Mouse (Mus musculus): ENCODE data around the gene Cd96. TPM values are rescaled to one million over a fixed set of nuclear protein-coding genes. Genes with fewer than 3 reads are reported as not detected.

Cd96 gene
- polyA plus RNA-seq, 1 experiment from 2014 or later, result 0.15 TPM

DNA sequence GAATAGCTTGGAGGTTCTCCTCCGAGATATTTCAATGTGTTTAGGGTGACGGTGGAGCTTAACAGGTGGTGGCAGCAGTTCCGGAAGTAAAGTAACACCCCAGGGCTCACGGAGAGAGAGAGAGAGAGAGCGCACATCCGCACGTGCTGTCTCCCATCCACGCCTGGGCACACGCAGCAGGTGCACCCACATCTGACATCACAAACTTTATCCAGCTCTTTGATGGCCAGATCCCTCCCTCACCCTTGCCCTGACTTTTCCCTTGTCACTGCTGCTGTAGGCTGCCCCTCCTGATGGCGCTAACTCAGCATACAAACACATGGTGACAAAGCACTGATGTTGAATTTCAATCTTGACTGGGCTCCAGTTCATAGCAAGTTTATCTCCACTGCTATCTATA lies 113.8 kb downstream of the Cd96 start:
- no peak for DNase-seq (ENCODE audit: low spot score)
- no peaks in the 10 kb centered on the region for H3K9me3 ChIP-seq
- H3K4me3 ChIP-seq, result no peak overlapping the region
- H3K36me3 ChIP-seq (replicated peaks), result no peaks in the 10 kb centered on the region
- peaks cover 13% of the 10 kb centered on the region for H3K4me1 ChIP-seq
- no peak overlapping the region for H3K27ac ChIP-seq (replicated peaks)
- 80% methylated on average over 10 of the region's 10 CpGs for WGBS
- peaks cover 6% of the 10 kb centered on the region; the same call in 1 of the 2 replicates for H3K27me3 ChIP-seq (replicated peaks; ENCODE audit: low read depth, poor library complexity, severe bottlenecking)

DNA sequence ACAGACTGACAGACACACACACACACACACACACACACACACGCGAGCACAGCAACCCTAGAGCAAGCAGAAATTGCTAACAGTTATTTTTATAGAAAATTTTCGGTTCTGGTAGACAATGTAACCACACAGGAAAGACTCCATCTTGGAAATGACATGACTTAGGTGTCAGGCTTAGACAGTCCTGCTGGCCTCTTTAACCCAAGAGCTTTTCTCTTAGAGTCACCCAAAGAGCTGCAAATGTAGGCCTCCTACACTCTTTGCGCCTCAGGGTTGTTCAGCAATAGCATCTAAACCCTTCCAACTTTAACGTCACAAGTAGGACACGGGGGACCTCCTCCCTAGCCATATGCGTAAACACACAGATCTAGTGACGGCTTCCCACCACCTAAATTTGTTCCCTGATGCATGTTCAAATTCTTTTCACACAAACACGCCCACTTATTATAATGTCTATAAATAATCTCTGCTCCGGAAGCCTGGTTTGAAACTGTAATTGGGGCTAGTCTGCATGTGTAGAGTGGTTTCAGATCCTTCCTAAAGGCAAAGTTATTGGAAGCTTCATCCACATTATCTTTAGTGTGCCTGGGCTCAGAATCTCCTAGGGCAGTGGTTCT lies 118.4 kb downstream of the Cd96 start:
- no peak for DNase-seq (ENCODE audit: low spot score)
- Histone ChIP-seq H3K36me3 (replicated peaks) (no peaks in the 10 kb centered on the region), H3K4me3 (no peak overlapping the region), H3K9me3 (no peaks in the 10 kb centered on the region), H3K27ac (replicated peaks) (no peak overlapping the region), H3K27me3 (replicated peaks; ENCODE audit: low read depth, poor library complexity, severe bottlenecking) (no peaks in the 10 kb centered on the region), H3K4me1 (0 out of 2 replicates have a peak, but pooled peaks cover 6% of the 10 kb centered on the region)
- 90% methylated on average over 10 of the region's 10 CpGs for WGBS

DNA sequence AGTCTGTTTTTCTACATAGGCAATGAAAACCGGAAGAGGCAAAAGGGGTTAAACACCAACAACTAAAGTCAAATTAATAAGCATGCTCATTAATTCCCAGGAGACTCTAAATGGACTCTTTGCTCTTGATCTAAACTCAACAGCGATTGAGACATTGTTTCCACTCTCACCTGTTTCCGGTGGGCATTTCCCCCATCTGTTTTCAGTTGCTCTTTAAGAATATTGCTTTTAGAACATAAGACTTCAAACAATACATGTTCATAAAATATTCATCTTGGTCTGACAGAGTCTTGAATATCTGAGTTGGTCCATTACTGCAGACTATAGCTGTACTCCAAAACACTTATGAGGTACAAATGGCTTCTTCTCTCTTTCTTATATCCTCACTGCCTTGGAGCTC lies 119.1 kb downstream of the Cd96 start:
- Histone ChIP-seq H3K27me3 (replicated peaks; ENCODE audit: low read depth, poor library complexity, severe bottlenecking) (no peaks in the 10 kb centered on the region), H3K9me3 (no peaks in the 10 kb centered on the region), H3K27ac (replicated peaks) (no peak overlapping the region), H3K4me1 (0 out of 2 replicates have a peak, but pooled peaks cover 6% of the 10 kb centered on the region), H3K36me3 (replicated peaks) (no peaks in the 10 kb centered on the region), H3K4me3 (no peak overlapping the region)
- 87% methylated on average over 3 of the region's 3 CpGs for WGBS
- no peak for DNase-seq (ENCODE audit: low spot score)

DNA sequence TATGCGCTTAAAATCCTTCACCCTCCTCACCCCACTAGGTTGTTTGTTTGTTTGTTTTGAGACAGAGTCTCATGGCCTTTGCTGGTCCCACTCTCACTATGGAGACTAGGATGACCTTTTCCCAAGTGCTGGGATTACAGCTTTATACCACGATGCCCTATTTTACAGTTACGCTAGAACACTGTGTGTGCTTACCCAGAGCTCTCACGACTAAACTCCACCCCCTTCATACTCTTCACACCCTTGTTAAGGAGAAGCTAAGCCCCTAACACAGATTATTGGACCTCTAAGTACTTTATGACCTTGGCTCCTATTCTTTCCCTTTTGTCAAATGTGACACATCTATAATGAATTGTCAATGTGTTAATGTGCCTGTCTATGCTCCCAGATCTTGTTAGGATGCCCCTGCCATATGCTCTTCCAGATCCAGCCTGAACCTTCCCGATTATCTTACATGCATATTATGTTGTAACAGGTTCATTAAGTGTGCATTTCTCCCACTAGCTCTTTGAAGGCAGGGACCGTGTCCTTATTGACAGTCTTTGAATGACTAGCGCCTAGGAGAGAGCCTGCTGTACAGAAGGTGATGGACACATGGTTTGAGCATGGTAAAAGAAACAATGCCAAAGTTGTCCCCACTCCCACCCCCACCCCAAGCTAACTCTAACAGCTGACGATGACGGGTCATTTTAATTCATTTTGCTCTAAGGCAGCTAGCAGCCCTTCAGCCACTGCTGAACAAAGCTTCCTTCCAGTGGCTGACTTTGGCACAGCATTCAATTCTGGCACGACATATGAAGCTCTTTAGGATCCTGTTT lies 120.5 kb downstream of the Cd96 start:
- Histone ChIP-seq H3K4me3 (no peak overlapping the region), H3K27me3 (replicated peaks; ENCODE audit: low read depth, poor library complexity, severe bottlenecking) (no peaks in the 10 kb centered on the region), H3K9me3 (no peaks in the 10 kb centered on the region), H3K27ac (replicated peaks) (no peak overlapping the region), H3K36me3 (replicated peaks) (no peaks in the 10 kb centered on the region), H3K4me1 (0 out of 2 replicates have a peak, but pooled peaks cover 6% of the 10 kb centered on the region)
- DNase-seq (ENCODE audit: low spot score), result no peak
- 72% methylated on average over 10 of the region's 10 CpGs for WGBS

DNA sequence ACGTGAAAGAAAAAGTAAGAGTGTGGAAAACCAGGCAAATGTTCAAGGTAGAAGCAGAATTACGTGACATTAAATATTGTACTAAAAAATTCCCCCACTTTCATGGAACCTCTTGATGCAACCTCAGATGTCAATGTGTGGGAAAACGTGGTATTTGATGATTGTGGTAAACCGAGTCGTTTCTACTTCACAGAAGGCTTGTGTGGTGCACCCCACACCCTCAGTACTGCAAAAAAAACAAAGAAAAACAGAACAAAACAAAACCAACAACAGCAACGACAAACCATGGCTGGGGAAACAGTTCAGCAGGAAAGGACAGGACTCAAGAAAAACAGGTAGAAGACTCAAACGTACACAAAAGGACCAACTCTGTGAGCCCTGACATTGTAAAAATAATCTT lies 121.8 kb downstream of the Cd96 start:
- Histone ChIP-seq H3K36me3 (replicated peaks) (no peaks in the 10 kb centered on the region), H3K9me3 (no peaks in the 10 kb centered on the region), H3K4me3 (no peak overlapping the region), H3K27ac (replicated peaks) (no peak overlapping the region), H3K27me3 (replicated peaks; ENCODE audit: low read depth, poor library complexity, severe bottlenecking) (no peaks in the 10 kb centered on the region), H3K4me1 (0 out of 2 replicates have a peak, but pooled peaks cover 6% of the 10 kb centered on the region)
- 79% methylated on average over 7 of the region's 7 CpGs for whole genome bisulfite sequencing
- DNase-seq (ENCODE audit: low spot score), result no peak

DNA sequence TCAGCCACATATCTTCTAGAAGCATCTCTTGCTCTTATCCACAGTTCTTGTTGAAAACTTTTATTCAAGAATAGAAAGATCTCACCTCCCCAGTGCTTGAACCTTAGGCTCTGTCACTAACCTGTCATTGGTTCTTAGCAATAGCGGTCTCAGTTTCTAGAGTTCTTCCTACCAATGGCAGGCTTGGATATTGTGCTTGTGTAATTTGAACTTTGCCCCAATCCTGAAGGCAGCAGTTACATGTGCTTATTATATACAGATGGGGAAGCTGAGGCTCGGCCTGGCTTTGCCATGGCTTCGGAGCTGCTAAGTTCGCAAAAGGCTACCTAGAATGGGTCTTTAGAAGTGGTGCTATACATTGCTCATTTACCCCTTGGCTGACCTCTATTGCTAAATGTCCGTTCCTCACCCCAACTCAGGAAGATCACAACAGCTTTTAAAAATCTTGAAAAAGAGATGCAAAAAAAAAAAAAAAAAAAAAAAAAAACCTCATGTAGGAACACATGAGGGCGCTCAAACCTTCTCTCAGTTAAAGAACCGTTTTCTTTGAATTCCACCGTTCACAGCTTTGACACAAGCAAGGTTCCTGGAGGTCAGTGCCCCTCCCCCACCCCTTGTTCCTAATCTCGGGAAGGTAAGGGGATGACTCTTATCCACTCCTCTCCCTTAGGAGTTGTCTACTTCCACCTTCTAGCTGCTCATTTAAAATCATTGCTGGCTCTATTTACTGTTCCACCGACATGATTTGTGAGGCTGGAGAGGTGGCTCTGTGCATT lies 129.0 kb downstream of the Cd96 start:
- H3K36me3 ChIP-seq (replicated peaks), result no peaks in the 10 kb centered on the region
- peak; percentile 35 for DNase-seq (ENCODE audit: low spot score)
- H3K9me3 ChIP-seq, result no peaks in the 10 kb centered on the region
- H3K4me1 ChIP-seq, result 0 out of 2 replicates have a peak, but pooled peaks cover 3% of the 10 kb centered on the region
- H3K27ac ChIP-seq (replicated peaks), result no peak overlapping the region
- H3K27me3 ChIP-seq (replicated peaks; ENCODE audit: low read depth, poor library complexity, severe bottlenecking), result no peaks in the 10 kb centered on the region
- WGBS, result 48% methylated on average over 10 of the region's 10 CpGs
- H3K4me3 ChIP-seq, result no peak overlapping the region

DNA sequence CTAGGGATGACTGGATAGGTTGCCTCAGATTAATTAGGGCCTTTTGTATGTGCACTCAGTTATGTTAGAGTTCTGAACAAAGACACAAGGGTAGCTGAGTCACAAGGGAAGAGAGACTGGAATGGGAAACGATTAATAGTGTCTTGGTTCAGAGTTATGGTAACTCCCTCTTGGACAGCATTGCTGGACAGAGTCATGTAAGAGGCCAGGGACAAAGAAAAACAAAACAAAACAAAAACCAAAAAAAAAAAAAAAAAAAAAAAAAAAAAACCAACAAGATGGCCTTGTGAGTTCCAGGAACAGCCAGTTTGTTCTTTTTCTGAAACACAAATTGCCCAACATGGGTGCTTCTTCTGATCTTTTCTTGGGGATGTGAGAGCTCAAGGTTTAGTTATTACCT lies 133.8 kb downstream of the Cd96 start:
- no peaks in the 10 kb centered on the region for H3K9me3 ChIP-seq
- no peaks in the 10 kb centered on the region for H3K36me3 ChIP-seq (replicated peaks)
- WGBS, result 80% methylated on average over 1 of the region's 1 CpGs
- H3K27me3 ChIP-seq (replicated peaks; ENCODE audit: low read depth, poor library complexity, severe bottlenecking), result no peaks in the 10 kb centered on the region
- no peak for DNase-seq (ENCODE audit: low spot score)
- no peaks in the 10 kb centered on the region for H3K4me1 ChIP-seq
- H3K4me3 ChIP-seq, result no peak overlapping the region
- no peak overlapping the region for H3K27ac ChIP-seq (replicated peaks)

Other genes with a start within 250 kb of the Cd96 start
- 44.9 and 46.2 TPM in 2 replicates for gene Phldb2, start 166.7 kb downstream of the Cd96 start, polyA plus RNA-seq (2016; fragmentation: Nextera tagmentation; extraction: Ambion mirVana)
- gene Plcxd2, start 110.0 kb downstream of the Cd96 start, polyA plus RNA-seq (2016; fragmentation: Nextera tagmentation; extraction: Ambion mirVana), result 2.0 and 2.2 TPM in 2 replicates
- 2.7 and 2.8 TPM in 2 replicates for gene Gm4737, start 34.8 kb upstream of the Cd96 start, polyA plus RNA-seq (2016; fragmentation: Nextera tagmentation; extraction: Ambion mirVana)

Measured in embryonic facial prominence, embryonic 10.5 days (tissue).